Mouse (Mus musculus): ENCODE results near the gene Fen1.

GRCm38 (mm10) chr19:10203146-10203847, 672 bp downstream of the Fen1 start:
- TF ChIP-seq POLR2A (IDR thresholded peaks at IDR 0.05; ENCODE audit: low read depth, low read length) (no peak), CTCF (conservative IDR thresholded peaks at IDR 0.05; ENCODE audit: insufficient read depth, insufficient read length, low read depth, low read length) (no peak)
